Mouse (Mus musculus) lung, postnatal 0 days (tissue): ENCODE results near the gene Gemin2.

Experiments
- CTCF ChIP-seq: IDR thresholded peaks from 2 replicates; pipeline ENCODE4 v1.5.1; 2016; ENCODE audit warnings: antibody characterized with exemption, mild to moderate bottlenecking
- EP300 ChIP-seq: IDR thresholded peaks from 2 replicates; pipeline ENCODE4 v1.6.1; 2016; ENCODE audit warnings: antibody characterized with exemption, mild to moderate bottlenecking, control low read depth

- TF ChIP-seq CTCF (peak; percentile 73), EP300 (no peak)
Observed at GRCm38 (mm10) chr12:58964583-58964982, 48.6 kb upstream of the Gemin2 start.
